Mouse (Mus musculus): ENCODE data around the gene Hivep3.

DNA sequence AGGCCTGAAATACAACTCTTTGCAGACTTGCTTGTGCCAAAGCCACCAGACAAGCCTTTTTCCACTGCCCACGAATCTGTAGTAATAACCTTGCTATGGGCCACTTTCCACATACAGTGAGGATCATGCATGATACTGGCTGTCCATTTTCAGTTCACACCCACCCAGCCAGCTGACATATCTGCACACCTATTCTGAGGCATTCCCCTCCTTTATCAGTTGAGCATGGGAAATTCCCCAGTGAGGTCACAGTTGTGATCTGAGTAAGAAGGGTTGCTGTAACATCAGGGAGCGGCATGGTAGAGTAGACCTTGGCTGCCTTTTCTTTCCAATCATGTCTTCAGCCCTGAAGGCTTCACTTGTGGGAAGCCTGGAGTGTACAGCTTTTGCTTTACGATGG lies 51.4 kb downstream of the Hivep3 start:
- TF ChIP-seq HCFC1 (IDR thresholded peaks at IDR 0.05; ENCODE audit: low read depth, low read length) (no peak), EP300 (IDR thresholded peaks at IDR 0.05; ENCODE audit: low read depth in 1 of 2, low read length in 2 of 2) (no peak), KAT2A (conservative IDR thresholded peaks at IDR 0.05; ENCODE audit: low read depth, low read length) (no peak), MAX (IDR thresholded peaks at IDR 0.05; ENCODE audit: low read length) (no peak), CTCF (IDR thresholded peaks at IDR 0.05 in 2 of 3, conservative IDR thresholded peaks at IDR 0.05 in 1 of 3; ENCODE audit: control insufficient read depth in 1 of 3, insufficient read depth in 1 of 3, low read depth in 2 of 3, low read length in 3 of 3, poor library complexity in 1 of 3, severe bottlenecking in 1 of 3) (no peak)

Measured in MEL (cell line).